Mouse (Mus musculus) spleen, adult 2 months (tissue): Measurements from ENCODE around the gene Mmp3. TPM values are rescaled to one million over a fixed set of nuclear protein-coding genes. Genes with fewer than 3 reads are reported as not detected.
"Not testable (repeated sequence)": the region's sequence is repeated elsewhere in the genome, so short reads cannot be mapped to it uniquely, and the experiment has no call there.

Source experiments
- DNase-seq, 2 experiments: peaks; one replicate each; pipeline versions ENCODE4 v3.0.0 to v3.0.0-alpha.2; 2012 to 2021; ENCODE audit warnings: low spot score in 2 of 2, low read depth in 1 of 2
- H3K27ac ChIP-seq: fragments of 200-500 bp; 2 replicates; pipeline ENCODE4 v1.5.1; 2012; ENCODE audit warnings: low read length, inconsistent platforms; ENCODE audit not compliant: insufficient read depth
- H3K27me3 ChIP-seq: fragments of 200-500 bp; 2 replicates; pipeline ENCODE4 v1.6.1; 2012; ENCODE audit warnings: mild to moderate bottlenecking, moderate library complexity, low read length, inconsistent platforms; ENCODE audit not compliant: control insufficient read depth, insufficient read depth
- H3K36me3 ChIP-seq: fragments of 200-500 bp; 2 replicates; pipeline ENCODE4 v1.6.1; 2012; ENCODE audit warnings: mild to moderate bottlenecking, low read length, inconsistent platforms; ENCODE audit not compliant: control insufficient read depth, insufficient read depth
- H3K4me1 ChIP-seq: fragments of 200-500 bp; 2 replicates; pipeline ENCODE4 v1.6.1; 2011; ENCODE audit warnings: inconsistent platforms; ENCODE audit not compliant: control insufficient read depth, insufficient read depth, insufficient read length
- H3K4me3 ChIP-seq: fragments of 200-500 bp; 2 replicates; pipeline ENCODE4 v1.5.1; 2011; ENCODE audit warnings: mild to moderate bottlenecking, inconsistent platforms; ENCODE audit not compliant: insufficient read depth, insufficient read length; ENCODE audit errors: extremely low read depth
- CTCF ChIP-seq: fragments of 200-500 bp; IDR thresholded peaks from 2 replicates; pipeline ENCODE4 v1.5.1; 2011; ENCODE audit warnings: mild to moderate bottlenecking, inconsistent platforms; ENCODE audit not compliant: insufficient read depth, insufficient read length, insufficient replicate concordance; ENCODE audit errors: extremely low read depth
- POLR2A ChIP-seq: fragments of 200-500 bp; IDR thresholded peaks from 2 replicates; pipeline ENCODE4 v1.6.1; 2011; ENCODE audit warnings: low read depth, low read length, inconsistent platforms
- WGBS: fragments of 180-500 bp; shearing (Covaris S2); methylation state at CpG from one replicate; pipeline ENCODE4 v1.1.7; 2018; 5-methylcytosine and 5-hydroxymethylcytosine counted together
- polyA plus RNA-seq: library from polyadenylated mRNA; depleted of rRNA; stranded (reverse); fragments of >200 nt; gene quantifications from 2 replicates; pipeline ENCODE4 v1.2.3, GENCODE M21; 2012; rRNA removed

Mmp3 gene
- 0.63 and 0.67 TPM in 2 replicates for polyA plus RNA-seq

- no peak for DNase-seq
- TF ChIP-seq POLR2A (no peak), CTCF (no peak)
- Histone ChIP-seq H3K27me3 (no peaks in the 10 kb centered on the region), H3K36me3 (no peaks in the 10 kb centered on the region), H3K4me1 (no peaks in the 10 kb centered on the region), H3K27ac (no peak within 1 kb of the TSS), H3K4me3 (no peak within 1 kb of the TSS)
- 86% methylated on average over 2 of the region's 2 CpGs for WGBS
These were observed at the start of gene Mmp3 for GRCm38 (mm10) chr9:7445522-7445921. TSS of gene Mmp3 (plus strand) at chr9:7445822.

GRCm38 (mm10) chr9:7396556-7396955 lies 49.1 kb upstream of the Mmp3 start:
- DNase-seq, H3K4me1 ChIP-seq, H3K27ac ChIP-seq, H3K27me3 ChIP-seq, H3K36me3 ChIP-seq, H3K4me3 ChIP-seq: not testable (repeated sequence)
- 73% methylated on average over 8 of the region's 8 CpGs for WGBS

GRCm38 (mm10) chr9:7453302-7453701 lies 7.7 kb downstream of the Mmp3 start:
- TF ChIP-seq CTCF (no peak), POLR2A (no peak)
- no peak for DNase-seq
- Histone ChIP-seq H3K27me3 (no peaks in the 10 kb centered on the region), H3K36me3 (no peaks in the 10 kb centered on the region), H3K27ac (no peak overlapping the region), H3K4me1 (no peaks in the 10 kb centered on the region), H3K4me3 (no peak overlapping the region)
- 78% methylated on average over 2 of the region's 2 CpGs for WGBS

- Histone ChIP-seq H3K4me1 (no peaks in the 10 kb centered on the region), H3K27ac (no peak overlapping the region), H3K27me3 (no peaks in the 10 kb centered on the region), H3K36me3 (no peaks in the 10 kb centered on the region), H3K4me3 (no peak overlapping the region)
- DNase-seq, result no peak
- WGBS, result 91% methylated on average over 1 of the region's 1 CpGs
- TF ChIP-seq POLR2A (no peak), CTCF (no peak)
These were observed 24.6 kb downstream of the Mmp3 start for GRCm38 (mm10) chr9:7470262-7470661.

- Histone ChIP-seq H3K27ac (no peak overlapping the region), H3K27me3 (no peaks in the 10 kb centered on the region), H3K4me1 (no peaks in the 10 kb centered on the region), H3K36me3 (no peaks in the 10 kb centered on the region), H3K4me3 (no peak overlapping the region)
- TF ChIP-seq POLR2A (no peak), CTCF (no peak)
- 80% methylated on average over 5 of the region's 5 CpGs for WGBS
- no peak for DNase-seq
These were observed 38.2 kb downstream of the Mmp3 start for GRCm38 (mm10) chr9:7483684-7484394.

- 88% methylated on average over 3 of the region's 3 CpGs for WGBS
These were observed 55.5 kb downstream of the Mmp3 start for GRCm38 (mm10) chr9:7501138-7501537.

GRCm38 (mm10) chr9:7502051-7502450 lies 56.4 kb downstream of the Mmp3 start, which contains the start of gene Mmp10:
TSS of gene Mmp10 (plus strand) at chr9:7502352.
- no peak for DNase-seq
- H3K36me3 ChIP-seq, result no peaks in the 10 kb centered on the region
- H3K4me1 ChIP-seq, result peaks cover under 1% of the 10 kb centered on the region; the same call in 1 of the 2 replicates
- 92% methylated on average over 3 of the region's 3 CpGs for WGBS
- no peak for TF ChIP-seq CTCF
- no peak within 1 kb of the TSS for H3K27ac ChIP-seq
- H3K4me3 ChIP-seq, result no peak within 1 kb of the TSS
- no peaks in the 10 kb centered on the region for H3K27me3 ChIP-seq

More at GRCm38 (mm10) chr9:7501138-7501537, 55.5 kb downstream of the Mmp3 start:
- Histone ChIP-seq H3K27ac (no peak overlapping the region), H3K36me3 (no peaks in the 10 kb centered on the region), H3K4me1 (no peaks in the 10 kb centered on the region), H3K27me3 (no peaks in the 10 kb centered on the region), H3K4me3 (no peak overlapping the region)
- no peak for DNase-seq
- TF ChIP-seq CTCF, result no peak
- TF ChIP-seq POLR2A, result no peak

Other genes with a start within 250 kb of the Mmp3 start
- 0.05 and 0.11 TPM in 2 replicates for gene Mmp13, start 173.3 kb upstream of the Mmp3 start, polyA plus RNA-seq
- 1.4 and 1.5 TPM in 2 replicates for gene Mmp12, start 101.4 kb upstream of the Mmp3 start, polyA plus RNA-seq
- not detected in 2 replicates for gene Mmp1b, start 57.8 kb upstream of the Mmp3 start, polyA plus RNA-seq
- not detected in 2 replicates for gene Mmp10, start 56.5 kb downstream of the Mmp3 start, polyA plus RNA-seq
- 1.1 and 1.4 TPM in 2 replicates for gene Mmp8, start 112.6 kb downstream of the Mmp3 start, polyA plus RNA-seq
- gene Mmp27, start 125.6 kb downstream of the Mmp3 start, polyA plus RNA-seq, result 0.21 TPM in 1 of 2 replicates, not detected in the other
- not detected in 2 replicates for gene Mmp20, start 182.4 kb downstream of the Mmp3 start, polyA plus RNA-seq
- gene Mmp7, start 246.3 kb downstream of the Mmp3 start, polyA plus RNA-seq, result 0.11 TPM in 1 of 2 replicates, not detected in the other